Mouse (Mus musculus): Measurements from ENCODE around the gene Plekha6. TPM values are rescaled to one million over a fixed set of nuclear protein-coding genes. Genes with fewer than 3 reads are reported as not detected.

Plekha6 gene
- polyA plus RNA-seq, 1 experiment = 2.1 TPM

GRCm38 (mm10) chr1:133236693-133237440 lies 72.9 kb downstream of the Plekha6 start:
- TF ChIP-seq CTCF (IDR thresholded peaks at IDR 0.05; ENCODE audit: control insufficient read depth, insufficient read depth, low read length) (no peak), POLR2A (IDR thresholded peaks at IDR 0.05; ENCODE audit: borderline replicate concordance, control insufficient read depth, low read depth, low read length) (no peak)
- no peak overlapping the region for H3K4me3 ChIP-seq (replicated peaks; ENCODE audit: control insufficient read depth, low read depth, low read length)
- WGBS = 35% methylated on average over 8 of the region's 8 CpGs
- peaks cover 3% of the 10 kb centered on the region for H3K4me1 ChIP-seq (ENCODE audit: control insufficient read depth, insufficient read depth, low read length)
- H3K27ac ChIP-seq (ENCODE audit: control insufficient read depth, insufficient read depth, low read depth, low read length, poor library complexity) = no peak overlapping the region

GRCm38 (mm10) chr1:133237670-133238069 lies 73.7 kb downstream of the Plekha6 start:
- TF ChIP-seq POLR2A (IDR thresholded peaks at IDR 0.05; ENCODE audit: borderline replicate concordance, control insufficient read depth, low read depth, low read length) (no peak), CTCF (IDR thresholded peaks at IDR 0.05; ENCODE audit: control insufficient read depth, insufficient read depth, low read length) (no peak)
- H3K4me3 ChIP-seq (replicated peaks; ENCODE audit: control insufficient read depth, low read depth, low read length) = peak overlapping the region; percentile 25
- 2% methylated on average over 11 of the region's 11 CpGs for WGBS
- H3K4me1 ChIP-seq (ENCODE audit: control insufficient read depth, insufficient read depth, low read length) = peaks cover 3% of the 10 kb centered on the region
- H3K27ac ChIP-seq (ENCODE audit: control insufficient read depth, insufficient read depth, low read depth, low read length, poor library complexity) = no peak overlapping the region

- no peak overlapping the region for H3K27ac ChIP-seq (ENCODE audit: control insufficient read depth, insufficient read depth, low read depth, low read length, poor library complexity)
- peaks cover 3% of the 10 kb centered on the region for H3K4me1 ChIP-seq (ENCODE audit: control insufficient read depth, insufficient read depth, low read length)
- H3K4me3 ChIP-seq (replicated peaks; ENCODE audit: control insufficient read depth, low read depth, low read length) = no peak overlapping the region
- TF ChIP-seq POLR2A (IDR thresholded peaks at IDR 0.05; ENCODE audit: borderline replicate concordance, control insufficient read depth, low read depth, low read length) = no peak
- no peak for TF ChIP-seq CTCF (IDR thresholded peaks at IDR 0.05; ENCODE audit: control insufficient read depth, insufficient read depth, low read length)
- 54% methylated on average over 6 of the region's 6 CpGs for WGBS
Observed at GRCm38 (mm10) chr1:133239121-133239812, 75.3 kb downstream of the Plekha6 start.

GRCm38 (mm10) chr1:133239813-133240160 lies 75.8 kb downstream of the Plekha6 start:
- WGBS = 79% methylated on average over 6 of the region's 6 CpGs
- Histone ChIP-seq H3K27ac (ENCODE audit: control insufficient read depth, insufficient read depth, low read depth, low read length, poor library complexity) (no peak overlapping the region), H3K4me1 (ENCODE audit: control insufficient read depth, insufficient read depth, low read length) (peaks cover 3% of the 10 kb centered on the region), H3K4me3 (replicated peaks; ENCODE audit: control insufficient read depth, low read depth, low read length) (no peak overlapping the region)
- TF ChIP-seq CTCF (IDR thresholded peaks at IDR 0.05; ENCODE audit: control insufficient read depth, insufficient read depth, low read length) = no peak
- no peak for TF ChIP-seq POLR2A (IDR thresholded peaks at IDR 0.05; ENCODE audit: borderline replicate concordance, control insufficient read depth, low read depth, low read length)

- H3K27ac ChIP-seq (ENCODE audit: control insufficient read depth, insufficient read depth, low read depth, low read length, poor library complexity) = no peak overlapping the region
- TF ChIP-seq CTCF (IDR thresholded peaks at IDR 0.05; ENCODE audit: control insufficient read depth, insufficient read depth, low read length) (no peak), POLR2A (IDR thresholded peaks at IDR 0.05; ENCODE audit: borderline replicate concordance, control insufficient read depth, low read depth, low read length) (no peak)
- H3K4me3 ChIP-seq (replicated peaks; ENCODE audit: control insufficient read depth, low read depth, low read length) = no peak overlapping the region
- H3K4me1 ChIP-seq (ENCODE audit: control insufficient read depth, insufficient read depth, low read length) = peaks cover 6% of the 10 kb centered on the region
- 81% methylated on average over 3 of the region's 3 CpGs for WGBS
Observed at GRCm38 (mm10) chr1:133240881-133241280, 76.9 kb downstream of the Plekha6 start.

GRCm38 (mm10) chr1:133244668-133245067 lies 80.7 kb downstream of the Plekha6 start:
- WGBS = 61% methylated on average over 7 of the region's 7 CpGs
- no peak overlapping the region for H3K27ac ChIP-seq (ENCODE audit: control insufficient read depth, insufficient read depth, low read depth, low read length, poor library complexity)
- no peak overlapping the region for H3K4me3 ChIP-seq (replicated peaks; ENCODE audit: control insufficient read depth, low read depth, low read length)
- H3K4me1 ChIP-seq (ENCODE audit: control insufficient read depth, insufficient read depth, low read length) = peaks cover 3% of the 10 kb centered on the region
- TF ChIP-seq CTCF (IDR thresholded peaks at IDR 0.05; ENCODE audit: control insufficient read depth, insufficient read depth, low read length) (no peak), POLR2A (IDR thresholded peaks at IDR 0.05; ENCODE audit: borderline replicate concordance, control insufficient read depth, low read depth, low read length) (no peak)

- no peak overlapping the region; the same call in 1 of the 2 replicates for H3K27ac ChIP-seq (ENCODE audit: control insufficient read depth, insufficient read depth, low read depth, low read length, poor library complexity)
- TF ChIP-seq CTCF (IDR thresholded peaks at IDR 0.05; ENCODE audit: control insufficient read depth, insufficient read depth, low read length) (no peak), POLR2A (IDR thresholded peaks at IDR 0.05; ENCODE audit: borderline replicate concordance, control insufficient read depth, low read depth, low read length) (no peak)
- no peak overlapping the region for H3K4me3 ChIP-seq (replicated peaks; ENCODE audit: control insufficient read depth, low read depth, low read length)
- 31% methylated on average over 12 of the region's 12 CpGs for WGBS
- H3K4me1 ChIP-seq (ENCODE audit: control insufficient read depth, insufficient read depth, low read length) = peaks cover 3% of the 10 kb centered on the region
Observed at GRCm38 (mm10) chr1:133245690-133246619, 81.9 kb downstream of the Plekha6 start.

- Histone ChIP-seq H3K4me3 (replicated peaks; ENCODE audit: control insufficient read depth, low read depth, low read length) (no peak overlapping the region), H3K4me1 (ENCODE audit: control insufficient read depth, insufficient read depth, low read length) (peaks cover 3% of the 10 kb centered on the region), H3K27ac (ENCODE audit: control insufficient read depth, insufficient read depth, low read depth, low read length, poor library complexity) (no peak overlapping the region)
- no peak for TF ChIP-seq CTCF (IDR thresholded peaks at IDR 0.05; ENCODE audit: control insufficient read depth, insufficient read depth, low read length)
- no peak for TF ChIP-seq POLR2A (IDR thresholded peaks at IDR 0.05; ENCODE audit: borderline replicate concordance, control insufficient read depth, low read depth, low read length)
- WGBS = 89% methylated on average over 5 of the region's 5 CpGs
Observed at GRCm38 (mm10) chr1:133247189-133247588, 83.2 kb downstream of the Plekha6 start.
